Mouse (Mus musculus): ENCODE measurements around the gene Hrct1.
A peak's percentile ranks its signal among the peaks of the same experiment; 100 is the strongest.

The Hrct1 gene

GRCm38 (mm10) chr4:43727718-43728575 is 959 bp downstream of the Hrct1 start:
- no peak for DNase-seq (ENCODE audit: low spot score)

- DNase-seq (ENCODE audit: low spot score) = peak; percentile 88
These were observed 1.6 kb downstream of the Hrct1 start for GRCm38 (mm10) chr4:43728576-43728954.

- DNase-seq (ENCODE audit: low spot score) = no peak
These were observed 2.1 kb downstream of the Hrct1 start for GRCm38 (mm10) chr4:43729126-43729525.

- peak; percentile 83 for DNase-seq (ENCODE audit: low spot score)
These were observed 3.0 kb downstream of the Hrct1 start, which contains the start of gene Spaar for GRCm38 (mm10) chr4:43729794-43730550. Spaar (plus strand) TSS chr4:43730034.

- DNase-seq (ENCODE audit: low spot score) = no peak
These were observed 3.8 kb downstream of the Hrct1 start for GRCm38 (mm10) chr4:43730750-43731297.

GRCm38 (mm10) chr4:43732171-43732570 is 5.2 kb downstream of the Hrct1 start:
- DNase-seq (ENCODE audit: low spot score) = no peak

GRCm38 (mm10) chr4:43733186-43733585 is 6.2 kb downstream of the Hrct1 start:
- DNase-seq (ENCODE audit: low spot score) = no peak

GRCm38 (mm10) chr4:43737144-43737543 is 10.2 kb downstream of the Hrct1 start:
- DNase-seq (ENCODE audit: low spot score) = no peak

GRCm38 (mm10) chr4:43738989-43739674 is 12.1 kb downstream of the Hrct1 start:
- DNase-seq (ENCODE audit: low spot score) = no peak

- DNase-seq (ENCODE audit: low spot score) = no peak
These were observed 14.5 kb downstream of the Hrct1 start for GRCm38 (mm10) chr4:43741526-43741925.

GRCm38 (mm10) chr4:43742637-43743036 is 15.6 kb downstream of the Hrct1 start:
- no peak for DNase-seq (ENCODE audit: low spot score)

GRCm38 (mm10) chr4:43743099-43743498 is 16.1 kb downstream of the Hrct1 start:
- DNase-seq (ENCODE audit: low spot score) = no peak

GRCm38 (mm10) chr4:43745187-43745586 is 18.2 kb downstream of the Hrct1 start:
- peak; percentile 55 for DNase-seq (ENCODE audit: low spot score)

GRCm38 (mm10) chr4:43757213-43757612 is 30.2 kb downstream of the Hrct1 start:
- DNase-seq (ENCODE audit: low spot score) = no peak

- DNase-seq (ENCODE audit: low spot score) = peak; percentile 48
These were observed 32.8 kb downstream of the Hrct1 start for GRCm38 (mm10) chr4:43759571-43760418.

- peak; percentile 61 for DNase-seq (ENCODE audit: low spot score)
These were observed 33.5 kb downstream of the Hrct1 start for GRCm38 (mm10) chr4:43760460-43760859.

- no peak for DNase-seq (ENCODE audit: low spot score)
These were observed 34.3 kb downstream of the Hrct1 start for GRCm38 (mm10) chr4:43761336-43761735.

GRCm38 (mm10) chr4:43763410-43763809 is 36.4 kb downstream of the Hrct1 start:
- peak; percentile 72 for DNase-seq (ENCODE audit: low spot score)

- no peak for DNase-seq (ENCODE audit: low spot score)
These were observed 41.4 kb downstream of the Hrct1 start for GRCm38 (mm10) chr4:43768341-43768740.

- DNase-seq (ENCODE audit: low spot score) = no peak
These were observed 42.4 kb downstream of the Hrct1 start for GRCm38 (mm10) chr4:43769374-43769773.

- no peak for DNase-seq (ENCODE audit: low spot score)
These were observed 43.9 kb downstream of the Hrct1 start, which contains the start of gene Olfr159 for GRCm38 (mm10) chr4:43770909-43771308. Olfr159 (minus strand) TSS chr4:43771009.
